Mouse (Mus musculus) cerebellum, postnatal 14 days (tissue): ENCODE data around the gene Psg29.

Experiments
- DNase-seq, 2 experiments: peaks; one replicate each; pipeline ENCODE4 v3.0.0; 2021; ENCODE audit warnings: mixed read lengths in 2 of 2

The Psg29 gene

GRCm38 (mm10) chr7:17203177-17203576 is at the start of gene Psg29:
TSS of gene Psg29 (plus strand) at chr7:17203477.
- DNase-seq, result no peak

- DNase-seq, result peak; percentile 77 to 88
Measured at GRCm38 (mm10) chr7:17155634-17156033, 47.6 kb upstream of the Psg29 start.

DNA sequence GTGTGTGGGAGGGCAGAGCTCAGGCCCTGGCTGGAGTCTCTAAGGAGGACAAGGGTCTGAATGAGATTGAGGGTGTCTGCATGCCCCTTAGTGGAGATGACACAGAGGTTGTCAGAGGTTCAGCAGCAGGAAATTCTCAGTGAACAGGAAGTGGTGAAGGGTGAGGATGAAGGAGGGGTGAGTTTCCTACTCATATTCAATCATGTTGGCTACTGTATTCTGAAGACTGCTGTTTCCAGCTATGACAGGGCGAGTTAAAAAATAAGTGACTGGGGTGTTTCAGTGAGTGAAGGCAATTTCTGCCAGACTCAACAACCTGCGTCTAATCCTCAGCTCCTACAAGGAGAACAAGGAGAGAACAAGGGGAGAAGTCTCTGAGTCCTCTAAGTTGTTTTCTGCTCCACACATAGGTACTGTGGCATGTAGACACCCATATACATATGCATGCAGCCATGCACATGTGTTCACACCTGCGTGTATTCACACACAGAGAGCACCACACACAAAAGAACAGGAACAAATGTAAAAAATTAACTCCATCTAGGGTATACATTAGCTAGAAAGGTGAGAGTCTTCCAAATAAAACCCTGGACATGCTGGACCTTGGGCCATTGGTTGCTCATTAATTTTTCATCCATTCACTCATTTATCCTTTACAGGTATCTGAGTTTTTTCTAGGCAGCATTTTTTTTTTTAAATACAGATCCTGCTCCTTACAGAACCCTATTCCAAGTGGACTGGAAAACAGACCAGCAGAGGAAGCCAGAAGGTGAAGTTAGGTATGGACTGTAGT is 46.2 kb upstream of the Psg29 start:
- DNase-seq, result no peak

GRCm38 (mm10) chr7:17159011-17159410 is 44.3 kb upstream of the Psg29 start:
- peak; percentile 58 to 59 for DNase-seq

- DNase-seq, result no peak
Measured at GRCm38 (mm10) chr7:17171827-17172226, 31.4 kb upstream of the Psg29 start.

DNA sequence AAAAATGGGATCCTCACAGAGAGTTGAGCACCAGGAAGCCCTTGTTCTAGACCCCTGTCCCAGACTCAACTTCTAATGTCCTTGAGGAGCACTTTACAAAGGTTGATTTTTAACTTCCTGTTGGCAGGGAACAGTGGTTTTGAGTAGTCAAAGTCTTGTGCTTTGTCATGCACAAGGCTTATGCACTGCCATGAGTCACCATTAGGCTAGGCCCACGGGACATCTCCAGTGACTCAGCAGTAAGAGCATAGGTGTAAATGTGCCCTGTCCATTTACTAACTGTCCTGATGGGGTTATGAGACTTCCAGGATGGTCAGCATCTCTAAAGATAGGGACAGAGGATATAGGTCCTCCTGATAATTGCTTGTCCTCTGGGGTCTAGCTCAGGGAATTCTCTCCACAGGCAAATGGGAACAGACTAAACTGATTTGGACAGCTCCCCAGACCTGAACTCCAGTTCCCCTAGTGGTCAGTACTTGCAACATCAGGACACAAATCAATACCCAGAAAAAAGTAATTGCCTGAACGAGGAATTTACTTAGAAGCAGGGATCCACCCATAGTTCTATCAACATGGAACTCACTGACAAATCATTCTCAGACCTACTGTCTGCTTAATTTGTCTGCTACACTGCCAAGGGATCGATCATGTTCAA is 2.4 kb downstream of the Psg29 start:
- DNase-seq, result no peak
